ENCODE assay signal across 21 mouse cellular contexts in genomic region chr8:81370607-81371006, GRCm38 (mm10). TPM values are rescaled to one million over a fixed set of nuclear protein-coding genes. Genes with fewer than 3 reads are reported as not detected.
DNase-seq lines count a peak whose midpoint lies in the region; ATAC-seq and TF ChIP-seq lines count a peak whose summit lies in the region.
"Had no signal": no experiment of that assay in that cellular context is flagged by ENCODE, and none has a peak within 500 bp of the region (broad histone marks: within the 10 kb centered on the region; RNA-seq: fewer than 3 reads in every experiment).

No protein-coding gene starts in this region.

- H3K36me3 ChIP-seq in megakaryocyte, embryonic 14.5 days (replicated peaks; ENCODE audit: low read length): peaks cover 67% of the 10 kb centered on the region
- peaks cover 0 to 2% of the 10 kb centered on the region in 2 experiments for H3K36me3 ChIP-seq in CH12.LX (replicated peaks in 1 of 2; ENCODE audit: control insufficient read depth in 1 of 2, insufficient read depth in 1 of 2, low read length in 1 of 2)
- H3K36me3 ChIP-seq: embryonic facial prominence, embryonic 10.5 days; embryonic facial prominence, embryonic 12.5 days; forebrain, embryonic 15.5 days; G1E had no signal

- H3K9me3 ChIP-seq in megakaryocyte, embryonic 14.5 days: peaks cover 4% of the 10 kb centered on the region
- H3K9me3 ChIP-seq in CH12.LX (replicated peaks; ENCODE audit: low read length): no peaks in the 10 kb centered on the region
- H3K9me3 ChIP-seq: embryonic facial prominence, embryonic 10.5 days; embryonic facial prominence, embryonic 12.5 days; forebrain, embryonic 13.5 days; forebrain, embryonic 15.5 days; G1E had no signal

- in situ Hi-C loops in CH12.LX (cut with MboI; ENCODE audit: low pct_ligation_motif_present, low pct_unique_long_range_greater_than_20kb, low sequenced_read_pairs): loop anchor here (25.0 kb wide), 1 partner anchor 242 kb away; no protein-coding TSS in a partner anchor

- H3K4me3 ChIP-seq in megakaryocyte, embryonic 14.5 days (replicated peaks): peak overlapping the region; percentile 80
- no peak overlapping the region for H3K4me3 ChIP-seq in CH12.LX (replicated peaks in 1 of 3; ENCODE audit: low read depth in 2 of 3, low read length in 2 of 3, poor library complexity in 1 of 3)
- no peak overlapping the region for H3K4me3 ChIP-seq in bone marrow macrophage, adult 2 months (ENCODE audit: insufficient read depth, low read length)
- H3K4me3 ChIP-seq: embryonic facial prominence, embryonic 10.5 days; embryonic facial prominence, embryonic 12.5 days; forebrain, embryonic 13.5 days; forebrain, embryonic 15.5 days had no signal

- H3K9ac ChIP-seq in CH12.LX (ENCODE audit: insufficient read depth, low read depth): peak overlapping the region; percentile 51
- H3K9ac ChIP-seq: embryonic facial prominence, embryonic 12.5 days; forebrain, embryonic 13.5 days; forebrain, embryonic 15.5 days; forebrain, postnatal 0 days had no signal

- no peak for TF ChIP-seq CTCF in CH12.LX (conservative IDR thresholded peaks at IDR 0.05 in 1 of 2, IDR thresholded peaks at IDR 0.05 in 1 of 2; ENCODE audit: low read depth in 2 of 2, low read length in 2 of 2)
- TF ChIP-seq CTCF in bone marrow macrophage, adult 2 months (IDR thresholded peaks at IDR 0.05; ENCODE audit: low read depth, low read length): no peak

- peak overlapping the region; percentile 58 for H3K27ac ChIP-seq in CH12.LX (ENCODE audit: insufficient read depth, low read depth)
- peak overlapping the region; percentile 45 for H3K27ac ChIP-seq in bone marrow macrophage, adult 2 months (ENCODE audit: insufficient read depth, low read depth, low read length)
- H3K27ac ChIP-seq: embryonic facial prominence, embryonic 10.5 days; embryonic facial prominence, embryonic 12.5 days; forebrain, embryonic 13.5 days; forebrain, embryonic 15.5 days had no signal

- no peak for TF ChIP-seq RAD21 in CH12.LX (IDR thresholded peaks at IDR 0.05; ENCODE audit: low read depth, low read length)

- no peak for TF ChIP-seq POLR2A in CH12.LX (IDR thresholded peaks at IDR 0.05; ENCODE audit: low read depth, low read length)
- no peak for TF ChIP-seq POLR2A in bone marrow macrophage, adult 2 months (IDR thresholded peaks at IDR 0.05; ENCODE audit: borderline replicate concordance, low read depth, low read length)

- ATAC-seq in megakaryocyte, adult 5-6 weeks (ENCODE audit: poor library complexity, severe bottlenecking): no peak
- ATAC-seq: activated CD4-positive, CD25-positive, alpha-beta regulatory T cell, adult 4 months; forebrain, embryonic 13.5 days; forebrain, embryonic 15.5 days; forebrain, postnatal 0 days; Patski had no signal

- dilution Hi-C loops in CH12.LX (cut with MboI; ENCODE audit: extremely low pct_ligation_motif_present, extremely low pct_unique_long_range_greater_than_20kb, low sequenced_read_pairs): no loop called here

- peak; percentile 27; the same call in 1 of the 2 replicates for TF ChIP-seq EP300 in CH12.LX (IDR thresholded peaks at IDR 0.05; ENCODE audit: low read length)

- H3K27me3 ChIP-seq in megakaryocyte, embryonic 14.5 days (replicated peaks): no peaks in the 10 kb centered on the region
- H3K27me3 ChIP-seq in CH12.LX (replicated peaks): no peaks in the 10 kb centered on the region
- H3K27me3 ChIP-seq: embryonic facial prominence, embryonic 12.5 days; forebrain, embryonic 13.5 days; forebrain, embryonic 15.5 days; Patski had no signal

- peak overlapping the region; percentile 77 for H3K4me2 ChIP-seq in CH12.LX (ENCODE audit: insufficient read depth, low read depth, poor library complexity, severe bottlenecking)
- H3K4me2 ChIP-seq: embryonic facial prominence, embryonic 12.5 days; forebrain, embryonic 13.5 days; forebrain, embryonic 15.5 days had no signal

- H3K4me1 ChIP-seq in megakaryocyte, embryonic 14.5 days: peaks cover 78% of the 10 kb centered on the region
- H3K4me1 ChIP-seq in CH12.LX (ENCODE audit: control insufficient read depth in 1 of 2, insufficient read depth in 2 of 2): peaks cover 17 to 51% of the 10 kb centered on the region in 2 experiments
- H3K4me1 ChIP-seq in bone marrow macrophage, adult 2 months (ENCODE audit: control insufficient read depth, insufficient read depth, low read length): peaks cover 26% of the 10 kb centered on the region
- H3K4me1 ChIP-seq: embryonic facial prominence, embryonic 10.5 days; embryonic facial prominence, embryonic 12.5 days; forebrain, embryonic 13.5 days; forebrain, embryonic 15.5 days had no signal

- no peaks in the 10 kb centered on the region for H3K79me2 ChIP-seq in CH12.LX (replicated peaks; ENCODE audit: control insufficient read depth, extremely low read depth, insufficient read depth, poor library complexity, severe bottlenecking)

- peak; percentile 52 for DNase-seq in CH12.LX (ENCODE audit: extremely low read depth)
- no peak for DNase-seq in adrenal gland, postnatal 4 days (ENCODE audit: low spot score in 2 of 2)
- DNase-seq: adrenal gland, adult 8-10 months; adrenal gland, postnatal 14 days; adrenal gland, postnatal 36 days; cerebellum, adult 11-12 months; cerebellum, adult 2 months; cerebellum, adult 9-10 months; cerebellum, postnatal 10 days; cerebellum, postnatal 25 days; forebrain, postnatal 0 days had no signal

TF ChIP-seq in CH12.LX, 34 proteins besides CTCF, POLR2A, EP300 and RAD21:
- TF ChIP-seq MXI1 (IDR thresholded peaks at IDR 0.05; ENCODE audit: low read depth, low read length) (peak; percentile 59), POLR2AphosphoS2 (IDR thresholded peaks at IDR 0.05; ENCODE audit: low read depth, low read length) (no peak), ZMIZ1 (IDR thresholded peaks at IDR 0.05; ENCODE audit: low read depth, low read length) (no peak), HCFC1 (IDR thresholded peaks at IDR 0.05; ENCODE audit: low read depth, low read length) (no peak), JUND (conservative IDR thresholded peaks at IDR 0.05; ENCODE audit: low read depth, low read length) (peak; percentile 34; the same call in 1 of the 2 replicates), NELFE (IDR thresholded peaks at IDR 0.05; ENCODE audit: low read depth, low read length) (no peak), NRF1 (IDR thresholded peaks at IDR 0.05; ENCODE audit: low read depth, low read length) (no peak), ETS1 (conservative IDR thresholded peaks at IDR 0.05; ENCODE audit: low read depth, low read length) (peak; percentile 34; the same call in 1 of the 2 replicates), KAT2A (IDR thresholded peaks at IDR 0.05; ENCODE audit: insufficient replicate concordance, low read length) (no peak), MEF2A (IDR thresholded peaks at IDR 0.05; ENCODE audit: borderline replicate concordance, low read depth, low read length) (no peak; the same call in 1 of the 2 replicates), SIN3A (IDR thresholded peaks at IDR 0.05; ENCODE audit: low read length) (no peak), MAFK (IDR thresholded peaks at IDR 0.05; ENCODE audit: insufficient replicate concordance, low read length) (no peak), JUN (IDR thresholded peaks at IDR 0.05; ENCODE audit: insufficient read depth, low read depth, low read length) (no peak), PAX5 (IDR thresholded peaks at IDR 0.05; ENCODE audit: low read length) (no peak), ELF1 (IDR thresholded peaks at IDR 0.05; ENCODE audit: low read depth, low read length) (no peak), MAX (IDR thresholded peaks at IDR 0.05; ENCODE audit: low read length) (0 out of 2 replicates have a peak, but pooled peaks have one; percentile 42), ZC3H11A (IDR thresholded peaks at IDR 0.05; ENCODE audit: low read depth, low read length) (no peak), UBTF (IDR thresholded peaks at IDR 0.05; ENCODE audit: low read depth, low read length) (no peak), CHD2 (IDR thresholded peaks at IDR 0.05; ENCODE audit: low read length) (peak; percentile 60), GABPA (IDR thresholded peaks at IDR 0.05; ENCODE audit: insufficient replicate concordance, low read depth, low read length) (no peak), USF1 (IDR thresholded peaks at IDR 0.05; ENCODE audit: low read depth, low read length) (no peak), MAZ (IDR thresholded peaks at IDR 0.05; ENCODE audit: low read depth, low read length) (no peak), USF2 (conservative IDR thresholded peaks at IDR 0.05; ENCODE audit: low read depth, low read length) (no peak), E2F4 (IDR thresholded peaks at IDR 0.05; ENCODE audit: insufficient replicate concordance, low read depth, low read length) (no peak), IRF4 (IDR thresholded peaks at IDR 0.05; ENCODE audit: low read depth, low read length) (peak; percentile 70), BHLHE40 (IDR thresholded peaks at IDR 0.05; ENCODE audit: low read depth, low read length) (peak; percentile 66), TCF12 (IDR thresholded peaks at IDR 0.05; ENCODE audit: low read depth, low read length) (peak; percentile 45; the same call in 1 of the 2 replicates), ZKSCAN1 (IDR thresholded peaks at IDR 0.05; ENCODE audit: borderline replicate concordance, low read depth, low read length) (no peak), CHD1 (IDR thresholded peaks at IDR 0.05; ENCODE audit: low read depth, low read length) (0 out of 2 replicates have a peak, but pooled peaks have one; percentile 58), SMC3 (IDR thresholded peaks at IDR 0.05; ENCODE audit: low read depth, low read length) (no peak), MYC (IDR thresholded peaks at IDR 0.05; ENCODE audit: low read depth, low read length) (peak; percentile 80), ZNF384 (IDR thresholded peaks at IDR 0.05; ENCODE audit: low read depth, low read length) (no peak), RCOR1 (conservative IDR thresholded peaks at IDR 0.05; ENCODE audit: low read depth, low read length) (no peak), TBP (conservative IDR thresholded peaks at IDR 0.05; ENCODE audit: low read depth, low read length) (no peak)
TF ChIP-seq in CH12.LX: peak in this region for 10.

RNA-seq across cellular contexts. Expression of gene Inpp4b, which starts 28.3 kb away (rescaled TPM):
- 1.1 TPM in 1 of 2 replicates, not detected in the other for polyA plus RNA-seq in megakaryocyte, embryonic 14.5 days (2012; ENCODE audit: insufficient read depth, low replicate concordance)
- total RNA-seq in megakaryocyte, adult 5-6 weeks (2015): 4.1 and 6.3 TPM in 2 replicates
- total RNA-seq in megakaryocyte, adult 5-6 weeks (2017): 4.6 and 8.0 TPM in 2 replicates
- total RNA-seq in CH12.LX (2012; rRNA removed) (4.7 and 4.9 TPM in 2 replicates), CH12.LX (2014; rRNA removed) (3.4 TPM in 2 replicates)
- 3.0 and 3.7 TPM in 2 replicates for polyA plus RNA-seq in CH12.LX (2012; ENCODE audit: insufficient read length, low read depth)
- 5.5 and 7.7 TPM in 2 replicates for polyA plus RNA-seq in bone marrow macrophage, adult 2 months (2012; ENCODE audit: insufficient read depth, insufficient read length, missing spikeins)
- total RNA-seq in adrenal gland, postnatal 4 days (2021): 10 to 100 TPM in 1 of 2 experiments, 1 to 10 TPM in 1; 9.8 to 10.8 TPM
